Mouse (Mus musculus) spleen, postnatal 4 days (tissue): ENCODE data around the gene Ddr2.
"Not testable (repeated sequence)": the region's sequence is repeated elsewhere in the genome, so short reads cannot be mapped to it uniquely, and the experiment has no call there.

ENCODE experiments used
- DNase-seq, 2 experiments: peaks; one replicate each; pipeline ENCODE4 v3.0.0; 2022; ENCODE audit warnings: low spot score in 2 of 2

Ddr2 gene

GRCm38 (mm10) chr1:170039402-170039801 is 71.2 kb downstream of the Ddr2 start:
- DNase-seq, result no peak

- no peak for DNase-seq
These were observed 75.0 kb downstream of the Ddr2 start for GRCm38 (mm10) chr1:170035575-170035974.

- DNase-seq, result no peak
These were observed 75.6 kb downstream of the Ddr2 start for GRCm38 (mm10) chr1:170034961-170035360.

GRCm38 (mm10) chr1:170031656-170032055 is 78.9 kb downstream of the Ddr2 start:
- no peak for DNase-seq

GRCm38 (mm10) chr1:170014784-170015183 is 95.8 kb downstream of the Ddr2 start:
- no peak for DNase-seq

GRCm38 (mm10) chr1:170010716-170011505 is 99.7 kb downstream of the Ddr2 start:
- DNase-seq, result no peak

GRCm38 (mm10) chr1:170009296-170009695 is 101.3 kb downstream of the Ddr2 start:
- DNase-seq, result no peak

- DNase-seq, result no peak
These were observed 101.9 kb downstream of the Ddr2 start for GRCm38 (mm10) chr1:170008432-170009220.

- no peak for DNase-seq
These were observed 104.0 kb downstream of the Ddr2 start for GRCm38 (mm10) chr1:170006516-170006915.

- no peak for DNase-seq
These were observed 105.3 kb downstream of the Ddr2 start for GRCm38 (mm10) chr1:170005297-170005696.

- DNase-seq, result not testable (repeated sequence)
These were observed 116.7 kb downstream of the Ddr2 start for GRCm38 (mm10) chr1:169993901-169994300.

- no peak for DNase-seq
These were observed 124.4 kb downstream of the Ddr2 start for GRCm38 (mm10) chr1:169986166-169986565.

GRCm38 (mm10) chr1:169977621-169978020 is 132.9 kb downstream of the Ddr2 start:
- DNase-seq, result no peak

GRCm38 (mm10) chr1:169971998-169972397 is 138.6 kb downstream of the Ddr2 start:
- no peak for DNase-seq

GRCm38 (mm10) chr1:169970936-169971335 is 139.6 kb downstream of the Ddr2 start:
- no peak for DNase-seq

- DNase-seq, result no peak
These were observed 141.1 kb downstream of the Ddr2 start for GRCm38 (mm10) chr1:169969516-169969886.

- peak; percentile 96 to 97 for DNase-seq
These were observed 141.6 kb downstream of the Ddr2 start, which contains the start of gene Hsd17b7 for GRCm38 (mm10) chr1:169968792-169969515. Gene Hsd17b7 (minus strand): TSS chr1:169969241.

GRCm38 (mm10) chr1:169953106-169953505 is 157.5 kb downstream of the Ddr2 start:
- DNase-seq, result no peak

- DNase-seq, result no peak
These were observed 157.9 kb downstream of the Ddr2 start for GRCm38 (mm10) chr1:169952636-169953035.

- DNase-seq, result no peak
These were observed 159.0 kb downstream of the Ddr2 start for GRCm38 (mm10) chr1:169951561-169951960.

GRCm38 (mm10) chr1:169950651-169951050 is 159.9 kb downstream of the Ddr2 start:
- no peak for DNase-seq

- no peak for DNase-seq
These were observed 160.6 kb downstream of the Ddr2 start for GRCm38 (mm10) chr1:169949981-169950380.
